Mouse (Mus musculus) adrenal gland, adult (tissue): ENCODE results near the gene Nudt3.
A peak's percentile ranks its signal among the peaks of the same experiment; 100 is the strongest.
"Not testable (repeated sequence)": the region's sequence is repeated elsewhere in the genome, so short reads cannot be mapped to it uniquely, and the experiment has no call there.

Source experiments
- DNase-seq, 2 experiments: peaks; one replicate each; pipeline ENCODE4 v3.0.0; 2022 to 2023; ENCODE audit warnings: low spot score in 1 of 2; ENCODE audit not compliant: inconsistent age in 2 of 2

The Nudt3 gene

DNA sequence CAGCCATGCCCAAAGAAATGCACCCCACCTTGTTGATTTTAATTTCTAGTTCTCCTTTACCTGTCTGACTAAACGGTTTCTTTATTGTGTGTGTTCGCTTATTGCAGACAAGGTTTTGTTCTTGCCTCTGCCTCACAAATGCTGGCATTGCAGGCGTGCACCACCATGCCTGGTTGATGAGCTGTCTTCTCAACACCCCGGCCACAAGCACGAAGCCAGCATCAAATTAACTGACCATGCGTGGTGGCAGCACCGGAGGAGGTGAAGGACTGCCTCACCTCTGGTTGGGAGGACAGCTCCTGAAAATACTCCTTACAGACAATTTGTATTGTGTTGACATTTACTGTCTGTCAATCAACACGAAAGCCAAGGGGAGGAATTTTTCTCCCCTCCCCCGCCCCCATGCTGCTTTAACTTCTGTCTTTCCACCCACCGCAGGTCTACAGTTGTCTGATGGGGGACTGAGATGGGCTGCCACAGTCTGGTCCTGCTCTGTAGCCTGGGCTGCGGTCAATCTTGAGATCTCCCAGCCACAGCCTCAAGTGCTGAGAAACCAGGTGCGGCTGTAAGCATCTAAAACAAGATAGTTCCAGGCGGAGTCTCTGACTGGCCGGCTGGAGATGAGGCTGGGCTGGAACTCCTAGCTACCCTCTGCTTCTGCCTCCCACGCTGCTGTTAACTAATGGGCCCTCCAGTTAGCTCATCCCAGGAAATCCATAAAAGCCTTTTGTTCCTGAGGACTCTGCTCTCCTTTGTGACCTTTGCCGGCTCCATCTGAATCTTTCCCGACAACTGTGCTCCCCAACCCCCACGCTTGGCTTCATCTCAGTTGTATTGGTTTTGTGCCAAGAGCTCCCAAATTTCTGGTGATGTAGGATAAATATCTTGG lies 13.1 kb upstream of the Nudt3 start, which contains the start of gene Rps10:
Gene Rps10 (minus strand): TSS at position 538 of the 889 bp plus-strand sequence.
- DNase-seq = peak in 1 of 2 experiments; percentile 46

DNA sequence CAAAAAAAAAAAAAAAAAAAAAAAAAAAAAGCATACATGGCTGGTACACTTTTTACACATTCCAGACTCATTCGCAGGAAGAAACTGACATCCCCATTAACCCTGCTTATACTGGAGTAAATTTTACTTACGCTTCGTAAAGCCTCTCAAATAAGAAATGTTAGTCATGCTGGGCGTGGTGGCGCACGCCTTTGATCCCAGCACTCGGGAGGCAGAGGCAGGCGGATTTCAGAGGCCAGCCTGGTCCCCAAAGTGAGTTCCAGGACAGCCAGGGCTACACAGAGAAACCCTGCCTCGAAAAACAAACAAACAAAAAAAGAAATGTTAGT lies 12.2 kb upstream of the Nudt3 start:
- DNase-seq = not testable (repeated sequence)

DNA sequence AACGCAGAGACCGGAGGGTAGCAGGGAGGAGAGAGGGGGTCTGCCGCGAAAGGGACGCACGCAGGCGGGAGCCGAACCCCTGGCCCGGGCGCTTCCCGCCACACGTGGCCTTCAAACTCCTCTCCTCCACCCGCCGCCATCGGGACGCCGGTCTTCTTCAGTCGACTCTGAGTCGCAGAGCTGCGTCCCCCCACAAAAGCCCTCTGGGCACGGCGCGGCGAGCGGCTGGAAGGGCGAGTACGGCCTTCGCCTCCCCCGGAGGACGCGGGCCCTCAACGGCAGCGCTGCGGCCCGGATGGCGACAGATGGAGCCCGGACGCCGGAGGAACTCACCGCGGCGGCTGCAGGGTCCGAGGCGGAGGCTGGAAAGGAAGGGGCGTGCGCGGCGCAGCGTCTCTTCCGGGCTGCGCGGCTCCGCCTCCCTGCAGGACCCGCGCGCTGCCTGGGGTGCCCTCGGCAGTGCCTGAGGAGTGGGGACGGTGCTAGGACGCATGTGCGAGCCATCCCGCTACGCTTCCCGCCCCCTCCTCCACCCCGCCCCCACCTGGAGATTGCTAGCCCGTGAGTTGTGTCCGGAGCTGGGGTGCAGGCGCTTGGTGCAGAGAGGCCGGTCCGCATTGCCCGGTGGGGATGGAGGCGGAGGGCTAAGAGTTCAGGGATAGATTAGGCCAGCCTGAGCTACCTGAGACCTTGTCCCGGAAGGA lies 11.7 kb upstream of the Nudt3 start, which contains the start of gene RPS10-NUDT3:
Gene RPS10-NUDT3 (minus strand): TSS at position 352 of the 704 bp plus-strand sequence.
- DNase-seq = peak; percentile 93 to 97

DNA sequence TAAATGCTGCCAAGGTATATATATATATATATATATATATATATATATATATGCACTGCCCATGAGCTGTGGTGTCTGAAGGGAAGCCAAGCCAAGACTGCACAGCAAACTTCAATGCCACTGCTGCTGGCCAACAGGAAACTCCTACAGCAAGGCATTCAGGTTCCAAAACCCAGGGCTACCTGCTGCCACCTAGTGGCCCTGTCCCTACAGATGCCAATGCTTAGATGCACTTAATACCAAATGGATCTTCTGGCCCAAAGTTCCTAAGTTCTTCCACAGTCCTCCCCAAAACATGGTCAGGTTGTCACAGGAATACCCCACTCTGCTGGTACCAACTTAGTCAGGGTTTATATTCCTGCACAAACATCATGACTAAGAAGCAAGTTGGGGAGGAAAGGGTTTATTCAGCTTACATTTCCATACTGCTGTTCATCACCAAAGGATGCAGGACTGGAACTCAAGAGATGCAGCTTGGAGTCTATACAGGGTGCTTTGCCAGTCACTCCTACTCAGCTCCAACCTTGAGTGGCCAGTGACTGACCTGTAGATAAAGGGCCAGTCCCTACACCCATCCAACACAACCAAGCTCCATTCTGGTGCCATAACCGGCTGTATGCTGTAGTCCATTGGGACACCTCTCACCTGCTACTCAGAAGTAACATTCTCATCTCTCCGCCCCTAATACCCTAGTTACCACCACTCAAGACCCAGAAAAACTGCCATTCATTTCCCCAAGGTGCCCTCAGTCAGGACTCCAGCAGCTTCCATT lies 6.1 kb upstream of the Nudt3 start:
- DNase-seq = peak; percentile 82 to 93

DNA sequence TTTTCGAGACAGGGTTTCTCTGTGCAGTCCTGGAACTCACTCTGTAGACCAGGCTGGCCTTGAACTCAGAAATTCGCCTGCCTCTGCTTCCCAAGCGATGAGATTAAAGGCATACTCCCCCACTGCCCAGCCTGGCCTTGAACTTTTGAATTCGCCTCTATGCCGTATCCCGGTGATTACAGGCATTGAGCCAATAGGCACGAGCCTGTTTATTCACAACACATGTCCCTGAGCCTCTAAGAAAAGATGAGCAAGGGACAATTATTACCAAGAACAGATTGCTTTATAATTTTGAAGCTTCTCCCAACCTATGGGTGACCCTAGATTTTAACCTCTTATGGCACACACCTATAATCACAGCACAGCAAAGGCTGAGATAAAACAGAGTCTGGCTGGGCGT lies 5.1 kb upstream of the Nudt3 start:
- DNase-seq = peak in 1 of 2 experiments; percentile 63

DNA sequence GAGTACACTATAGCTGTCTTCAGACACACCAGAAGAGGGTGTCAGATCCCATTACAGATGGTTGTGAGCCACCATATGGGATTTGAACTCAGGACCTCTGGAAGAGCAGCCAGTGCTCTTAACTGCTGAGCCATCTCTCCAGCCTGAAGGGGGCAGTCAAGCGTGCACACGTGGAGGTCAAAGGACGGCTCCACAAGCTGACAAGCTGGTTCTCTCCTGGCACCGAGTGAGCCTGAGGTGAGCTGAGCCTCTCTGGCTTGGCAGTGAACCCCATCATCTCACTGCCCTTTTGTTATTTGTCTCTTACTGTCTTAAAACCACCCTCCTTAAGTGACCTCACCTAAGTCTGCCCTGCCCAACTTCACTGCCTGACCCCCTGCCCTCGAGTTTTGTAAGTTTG lies 4.2 kb upstream of the Nudt3 start:
- peak in 1 of 2 experiments; percentile 30 for DNase-seq

DNA sequence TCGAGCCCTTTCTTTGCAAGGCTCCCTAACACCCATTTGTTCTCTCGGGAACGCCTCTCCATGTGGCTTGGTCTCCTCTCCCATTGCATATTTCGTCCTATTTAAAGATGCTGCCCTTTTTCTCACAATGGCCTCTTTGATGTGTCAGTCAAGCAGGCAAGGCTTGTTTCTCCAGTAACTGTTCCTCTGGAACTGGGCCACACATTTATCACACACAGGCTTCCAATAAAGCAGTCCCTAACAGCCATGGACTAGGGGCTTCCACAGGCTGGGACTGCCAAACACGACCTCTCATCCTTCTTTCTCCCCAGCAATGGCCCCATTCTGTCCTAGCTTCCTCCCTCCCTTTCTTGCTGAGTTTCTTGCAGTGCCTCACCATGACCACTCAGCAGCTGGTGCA lies 3.4 kb upstream of the Nudt3 start:
- peak in 1 of 2 experiments; percentile 62 for DNase-seq

DNA sequence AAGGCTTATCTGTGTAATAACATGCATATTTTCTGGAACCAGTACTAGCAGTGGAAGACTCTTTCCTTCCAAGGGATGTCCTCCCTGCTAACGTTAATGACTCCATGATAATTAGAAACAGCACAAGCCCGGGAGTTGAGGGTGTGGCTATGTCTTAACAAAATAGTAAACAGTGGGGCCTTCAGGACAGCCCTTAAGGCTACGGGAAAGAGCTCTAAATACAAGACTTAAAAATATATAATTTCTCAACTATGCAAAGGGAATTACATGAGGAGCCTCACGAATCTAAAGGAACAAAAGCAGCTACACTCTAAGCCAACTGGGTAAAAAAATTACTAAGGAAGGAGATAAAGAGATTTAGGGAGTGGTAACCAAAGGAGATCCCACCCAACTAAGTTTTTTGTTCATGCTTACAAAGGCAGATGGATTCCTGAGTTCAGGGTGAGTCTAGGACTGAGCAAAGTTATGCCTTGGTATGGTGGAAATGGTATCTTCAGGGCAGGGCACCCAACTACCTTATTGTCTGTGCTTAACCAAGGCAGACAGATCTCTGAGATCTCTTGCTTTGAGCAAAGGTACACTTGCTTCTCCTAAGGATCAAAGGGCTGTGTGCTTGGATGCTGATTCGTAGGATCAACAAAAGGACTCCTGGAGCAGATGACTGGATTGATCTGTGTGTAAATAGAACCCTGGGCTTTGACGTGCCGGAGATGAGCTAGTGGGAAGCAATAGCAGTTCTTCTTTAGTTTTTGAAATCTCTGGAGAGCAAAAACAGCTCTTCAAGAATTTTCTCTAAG lies 2.4 kb upstream of the Nudt3 start:
- DNase-seq = no peak

DNA sequence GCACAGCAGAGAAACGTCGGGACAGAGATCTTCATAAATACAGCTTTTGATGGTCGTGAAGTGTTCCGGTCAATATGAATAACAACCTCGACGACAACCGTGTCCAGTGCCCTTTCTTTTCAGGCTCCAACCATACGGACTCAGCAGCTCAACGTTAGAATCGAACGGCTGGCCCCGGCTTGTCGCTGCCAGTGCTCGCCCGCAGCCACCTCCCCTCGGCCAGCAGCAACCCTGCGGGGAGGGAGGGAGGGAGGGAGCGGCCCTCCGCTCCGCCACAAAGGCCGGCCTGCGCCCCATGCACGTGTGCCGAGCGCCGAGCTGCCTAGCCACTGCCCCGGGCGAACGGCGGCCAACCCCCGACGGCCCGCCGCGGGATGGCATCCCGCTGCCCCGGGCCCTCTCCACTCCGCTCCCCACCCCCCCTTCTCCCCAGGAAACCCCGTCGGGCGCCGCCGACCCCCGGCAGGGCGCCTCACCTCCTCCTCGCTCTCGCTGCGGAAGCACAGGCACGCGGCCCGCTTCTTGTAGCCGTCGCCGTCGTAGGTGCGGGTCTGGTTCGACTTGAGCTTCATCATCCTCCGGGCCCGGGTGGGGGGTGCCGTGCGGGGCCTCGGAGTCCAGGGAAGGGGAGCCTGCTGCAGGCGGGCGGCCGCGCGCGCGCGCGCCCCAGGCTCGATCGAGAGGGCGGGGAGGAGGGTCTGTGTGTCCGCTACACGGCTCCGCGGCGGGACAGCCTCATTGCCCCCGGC lies 510 bp downstream of the Nudt3 start:
- DNase-seq = peak; percentile 58 to 82

DNA sequence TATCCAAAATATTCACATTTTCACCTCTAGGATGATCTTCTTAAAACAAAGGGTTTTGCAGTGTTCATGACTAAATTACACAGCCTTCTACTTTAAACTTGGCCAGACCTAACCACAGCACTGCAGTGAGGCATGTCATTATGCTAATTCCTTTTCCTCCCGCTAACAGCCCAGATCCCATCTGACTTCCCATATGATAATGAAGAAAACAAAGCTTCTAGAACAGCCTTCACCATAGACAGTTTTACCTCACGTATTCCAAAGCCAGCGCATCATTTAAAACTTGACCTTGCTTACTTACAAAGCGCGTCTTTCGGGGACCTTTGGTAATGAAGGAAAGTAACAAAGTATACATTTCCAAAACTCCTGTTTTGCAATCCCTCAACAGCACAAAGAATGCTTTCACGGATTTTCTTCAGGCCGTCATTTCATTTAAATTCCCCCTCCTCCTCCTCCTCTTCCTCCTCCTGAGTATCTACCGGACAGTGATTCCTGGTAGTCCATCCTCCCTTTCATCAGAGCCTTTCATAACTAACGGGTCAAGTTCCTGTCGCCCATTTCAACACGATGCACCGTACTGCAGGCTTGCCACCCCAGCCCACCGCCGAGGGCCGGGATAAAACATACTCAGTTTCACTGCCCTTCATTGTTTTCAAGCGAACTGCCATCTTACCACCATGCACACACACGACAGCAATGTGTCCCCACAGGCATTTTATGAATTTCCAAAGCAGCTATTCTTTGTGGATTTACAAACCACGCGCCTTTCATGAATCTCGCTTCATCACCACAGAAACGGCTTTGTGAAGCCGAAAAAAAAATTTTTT lies 1.4 kb downstream of the Nudt3 start:
- DNase-seq = peak in 1 of 2 experiments; percentile 79

DNA sequence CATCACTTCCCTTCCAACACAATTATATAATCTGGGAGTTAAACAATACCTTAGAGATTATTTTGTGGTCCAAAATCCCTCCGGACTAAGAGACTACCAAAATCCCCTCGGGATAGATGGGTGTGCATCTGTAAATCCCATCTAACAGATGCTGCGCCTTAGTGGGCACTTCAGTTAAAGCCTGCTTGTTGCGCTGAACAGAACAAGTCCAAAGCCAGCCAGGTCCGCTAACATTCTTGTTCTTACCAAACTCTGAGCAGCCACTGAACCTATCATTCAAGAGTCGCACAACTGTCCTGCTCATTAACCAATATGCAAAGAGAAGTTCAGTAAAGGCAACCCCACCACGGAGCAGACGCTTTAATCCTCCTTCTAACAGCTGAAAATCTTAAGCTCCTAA lies 2.1 kb downstream of the Nudt3 start:
- DNase-seq = peak in 1 of 2 experiments; percentile 54

DNA sequence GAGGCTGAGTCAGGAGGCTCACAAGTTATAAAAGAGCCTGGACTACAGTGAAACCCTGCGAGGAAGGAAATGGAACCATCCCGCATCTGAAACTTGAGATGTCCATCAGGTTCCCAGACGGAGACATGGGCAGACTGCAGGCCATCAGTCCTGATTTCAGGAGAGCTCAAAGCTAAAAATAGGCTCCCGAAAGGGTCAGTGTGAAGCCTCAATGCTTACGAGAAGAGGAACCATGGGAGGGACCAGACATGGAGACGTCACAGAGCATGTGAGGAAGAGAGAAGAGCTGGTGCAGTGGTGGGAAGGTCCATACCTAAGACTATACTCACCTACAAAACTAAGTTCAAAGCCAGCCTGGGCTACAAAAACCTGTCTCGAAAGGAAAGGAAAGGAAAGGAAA lies 7.9 kb downstream of the Nudt3 start:
- no peak for DNase-seq

DNA sequence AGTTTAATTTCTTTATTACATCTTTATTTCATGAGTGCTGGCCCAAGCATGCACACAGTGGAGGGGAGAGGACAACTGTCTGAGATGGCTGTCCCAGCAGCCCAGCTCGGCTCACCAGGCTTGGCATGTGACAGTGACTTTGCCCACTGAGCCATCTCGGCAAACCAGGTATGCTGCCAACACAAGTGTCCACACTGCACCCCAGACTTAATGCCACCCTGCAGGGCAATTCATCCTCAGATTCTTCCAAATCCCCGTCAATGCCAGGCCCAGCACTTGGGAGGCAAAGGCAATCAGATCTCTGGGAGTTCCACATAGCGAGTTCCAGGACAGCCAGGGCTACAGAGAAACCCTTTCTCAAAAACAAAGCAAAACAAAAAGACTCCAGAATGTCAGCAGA lies 10.3 kb downstream of the Nudt3 start:
- DNase-seq = no peak

DNA sequence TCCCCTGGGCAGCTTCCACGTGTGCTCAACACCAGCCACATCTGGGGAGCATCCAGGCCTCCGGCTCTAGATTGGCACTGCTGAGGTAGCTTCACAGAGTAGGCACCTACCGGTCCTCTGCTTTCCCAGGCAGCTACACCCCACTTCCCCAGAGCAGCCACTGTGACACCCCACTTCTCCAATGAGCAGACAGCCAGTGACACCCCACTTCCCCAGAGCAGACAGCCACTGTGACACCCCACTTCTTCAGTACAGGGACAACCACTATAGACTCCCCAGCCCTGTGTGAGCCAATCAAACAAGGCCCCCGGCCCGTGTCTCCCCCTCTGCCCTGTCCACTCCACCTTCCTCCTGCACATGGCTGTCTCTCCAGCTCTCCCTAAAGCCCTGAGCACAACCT lies 11.3 kb downstream of the Nudt3 start:
- no peak for DNase-seq

DNA sequence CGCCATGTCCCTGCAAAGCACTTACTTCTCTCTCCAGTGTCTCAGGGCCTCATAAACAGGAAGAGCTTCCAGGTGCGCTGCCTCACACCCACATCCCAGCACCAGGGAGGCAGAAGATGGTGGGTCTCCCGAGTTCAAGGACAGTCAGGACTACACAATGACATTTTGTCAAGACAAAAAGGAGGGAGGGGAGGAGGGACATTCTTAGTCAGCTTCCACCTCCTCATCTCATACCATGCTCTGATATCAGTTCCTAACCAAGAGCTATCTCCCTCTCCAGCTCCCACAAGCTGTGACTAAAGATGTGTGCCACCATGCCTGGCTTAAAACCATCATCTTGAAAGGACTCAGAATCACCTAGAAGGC lies 11.8 kb downstream of the Nudt3 start:
- peak in 1 of 2 experiments; percentile 60 for DNase-seq

DNA sequence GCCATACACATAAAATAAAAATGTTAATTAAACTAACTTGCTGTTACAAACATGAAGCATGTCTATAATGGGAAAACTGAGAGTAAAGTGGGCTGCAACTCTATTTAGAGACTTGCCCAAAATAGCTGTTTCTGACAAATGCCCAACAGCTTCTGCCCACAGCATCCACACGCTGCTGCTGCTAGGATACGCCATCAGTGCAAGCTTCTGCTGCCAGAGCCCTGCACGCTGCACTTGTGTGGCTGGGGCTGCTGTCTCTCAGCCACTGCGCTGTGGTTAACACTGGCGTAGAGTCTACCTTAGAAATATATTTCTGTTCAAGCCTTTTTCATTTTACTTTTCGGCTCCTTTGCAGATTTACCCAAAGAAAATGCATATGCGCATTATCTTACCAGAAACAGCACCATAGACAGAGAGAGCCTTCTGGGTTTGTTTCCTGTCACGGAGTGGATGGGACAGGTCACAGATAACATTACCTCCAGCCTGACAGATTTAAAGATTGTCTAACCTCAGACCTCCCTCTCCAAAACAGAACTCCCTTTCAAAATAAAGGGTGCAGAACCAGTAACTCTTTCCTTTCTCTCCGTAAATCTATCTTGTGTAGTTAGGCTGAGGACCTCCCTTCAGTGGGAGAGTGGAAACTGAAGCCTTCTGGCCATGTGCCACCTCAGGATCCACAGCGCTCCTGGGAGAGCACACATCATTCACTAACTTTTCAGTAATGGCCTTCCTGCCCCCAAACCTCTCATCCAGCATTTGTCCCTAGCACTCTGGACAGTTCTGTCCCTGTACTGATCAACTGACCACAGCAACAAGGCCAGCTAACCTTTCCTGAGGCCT lies 12.4 kb downstream of the Nudt3 start:
- no peak for DNase-seq

DNA sequence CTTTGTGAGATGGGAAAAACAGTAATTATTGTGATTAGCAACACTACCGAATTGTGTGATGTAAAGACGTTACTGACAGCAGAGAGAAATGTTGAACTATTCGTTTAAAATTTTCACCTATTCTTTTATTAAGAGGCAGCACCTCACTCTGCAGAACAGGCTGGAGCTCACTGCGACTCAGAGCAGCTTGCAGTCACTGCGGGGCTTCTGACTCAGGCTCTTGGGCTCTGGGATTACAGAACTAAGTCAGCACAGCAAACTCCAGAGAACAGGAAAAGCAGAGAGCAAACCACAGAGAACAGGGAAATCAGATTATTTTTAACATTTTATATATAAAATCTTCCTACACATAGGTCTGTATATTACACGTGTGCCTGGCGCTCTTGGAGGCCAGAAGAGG lies 13.7 kb downstream of the Nudt3 start:
- no peak for DNase-seq

DNA sequence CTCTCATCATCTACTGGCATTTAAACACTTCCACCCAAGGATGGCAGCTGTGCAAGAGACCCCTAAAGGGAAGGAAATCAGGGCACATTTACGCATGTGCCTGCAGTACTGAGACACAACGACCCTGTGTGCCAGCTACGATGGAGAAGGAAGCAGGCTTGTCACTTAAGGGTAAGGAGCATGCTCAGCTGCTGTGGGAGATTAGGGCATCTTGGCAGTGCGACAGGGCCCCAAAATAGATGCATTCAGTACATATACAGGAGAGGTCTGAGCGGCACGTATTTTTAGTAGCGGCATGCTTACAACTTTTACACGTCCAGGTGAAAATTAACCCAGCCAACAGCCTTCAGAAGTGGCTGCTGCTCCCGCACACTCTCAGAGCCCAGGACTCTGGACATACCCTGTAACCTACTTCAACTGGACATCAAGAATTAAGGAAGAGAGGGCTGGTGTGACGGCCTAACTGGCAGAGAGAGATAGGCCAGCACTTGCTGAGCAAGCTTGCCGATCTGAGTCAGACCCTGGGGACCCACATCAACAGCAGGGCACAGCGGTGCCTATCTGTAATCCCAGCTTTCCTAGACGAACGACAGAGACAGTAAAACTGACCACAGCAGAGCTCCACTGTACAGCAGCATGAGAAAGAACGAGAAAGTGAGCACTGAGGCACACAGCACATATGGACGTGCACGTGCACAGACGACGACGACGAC lies 19.6 kb downstream of the Nudt3 start:
- DNase-seq = no peak
